Mouse (Mus musculus): ENCODE measurements around the gene Cdkl5.
"Not testable (repeated sequence)": the region's sequence is repeated elsewhere in the genome, so short reads cannot be mapped to it uniquely, and the experiment has no call there.

The Cdkl5 gene

DNA sequence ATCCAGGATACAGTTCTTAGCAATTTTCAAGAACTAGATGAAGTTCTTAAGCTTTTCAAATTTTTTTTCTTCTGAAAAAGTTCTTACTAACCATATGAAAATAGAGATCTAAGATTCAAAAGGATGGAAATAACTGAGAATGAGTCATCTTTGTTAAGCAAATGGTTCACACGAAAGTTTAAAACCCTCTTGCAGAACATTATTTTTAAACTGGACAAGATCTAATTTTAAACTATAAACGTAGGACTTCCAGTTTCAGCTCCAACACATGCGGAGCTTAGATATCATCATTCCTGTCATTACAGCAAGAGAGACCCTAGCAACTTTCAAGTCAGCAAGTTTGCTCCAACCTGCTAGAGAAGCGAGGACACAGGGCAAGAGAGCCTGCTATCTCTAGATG lies 88.0 kb downstream of the Cdkl5 start:
- DNase-seq, result no peak

DNA sequence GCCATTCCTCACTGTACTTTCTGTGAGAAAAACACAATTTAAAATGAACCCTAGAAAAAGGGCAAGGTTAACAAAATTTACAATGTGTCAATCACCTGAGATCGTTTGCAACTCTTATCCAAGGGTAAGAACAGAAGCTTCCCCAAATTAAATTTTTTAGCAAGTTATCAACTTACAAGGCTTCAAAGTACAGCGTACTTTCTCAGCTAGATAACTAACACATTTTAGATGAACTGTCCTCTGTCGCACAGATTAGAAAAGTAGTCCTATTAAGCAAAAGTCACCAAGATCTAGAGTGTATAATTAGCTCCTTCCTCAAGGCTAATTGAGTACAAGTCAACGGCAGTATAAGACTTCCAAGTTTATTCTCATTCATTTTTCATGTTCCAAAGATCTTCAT lies 88.6 kb downstream of the Cdkl5 start:
- DNase-seq, result no peak

DNA sequence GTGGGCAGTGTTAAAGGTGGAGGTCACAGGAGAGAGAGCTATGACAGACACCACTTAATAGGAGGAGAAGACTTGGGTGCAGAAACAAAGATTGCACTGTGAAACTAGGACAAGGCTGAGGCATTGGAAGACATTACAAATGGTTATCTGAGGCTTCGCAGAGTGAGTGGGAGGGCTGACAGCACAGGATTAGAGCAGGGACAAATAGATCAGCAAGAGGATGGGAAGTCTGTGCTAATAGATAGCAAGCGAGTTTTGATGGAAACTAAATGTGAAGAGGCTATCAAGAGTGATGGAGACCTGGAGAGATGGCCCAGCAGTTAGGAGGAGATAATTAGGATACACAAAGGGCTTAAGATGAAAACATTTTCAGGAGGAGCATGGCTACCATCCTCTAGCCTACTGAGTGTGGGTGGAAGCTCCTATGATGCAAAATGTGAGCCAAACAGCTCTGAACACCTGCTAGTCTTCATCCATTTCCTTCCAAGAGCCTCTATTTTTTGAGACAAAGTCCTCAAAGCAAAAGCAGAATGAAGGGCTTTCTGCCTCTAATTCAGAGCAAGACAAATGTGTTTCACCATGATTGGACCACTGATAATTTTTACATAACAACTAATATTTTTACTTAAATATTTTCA lies 89.3 kb downstream of the Cdkl5 start:
- DNase-seq, result no peak

DNA sequence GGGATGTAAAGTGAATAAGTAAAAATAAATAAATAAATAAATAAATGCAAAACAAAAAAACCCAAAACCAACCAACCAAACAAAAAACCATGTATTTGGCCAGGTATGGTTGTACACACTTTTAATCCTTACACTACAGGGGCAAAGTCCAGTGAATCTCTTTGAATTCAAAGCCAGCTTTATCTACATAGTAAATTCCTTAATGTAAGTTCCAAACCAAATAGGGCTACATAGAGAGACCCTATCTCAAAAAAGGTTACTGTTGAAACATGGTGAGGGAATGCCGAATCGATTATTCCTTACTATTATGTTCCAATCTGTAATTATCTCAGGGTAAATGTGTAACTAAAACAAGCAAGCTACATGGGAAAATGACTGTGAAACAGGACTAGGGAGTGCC lies 93.4 kb downstream of the Cdkl5 start:
- DNase-seq, result no peak

DNA sequence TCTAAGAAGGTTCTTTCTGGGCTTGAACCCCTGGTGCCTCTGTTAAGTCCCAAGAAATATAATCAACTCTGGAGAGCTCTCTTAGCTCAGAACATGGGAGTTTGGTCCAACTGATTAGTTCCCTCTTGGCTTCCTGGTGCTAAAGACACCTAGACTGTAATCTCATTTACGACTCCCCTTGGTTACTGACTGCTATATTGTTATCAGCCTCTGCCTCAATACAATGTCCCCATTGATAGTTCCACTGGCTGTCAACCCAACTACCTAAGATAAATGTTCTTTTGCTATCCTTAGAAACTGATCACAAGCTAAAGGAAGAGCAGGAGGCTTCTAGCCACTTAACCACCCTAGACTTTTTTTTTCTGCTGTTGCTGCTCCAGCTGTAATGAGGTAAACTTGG lies 102.4 kb downstream of the Cdkl5 start:
- no peak for DNase-seq

DNA sequence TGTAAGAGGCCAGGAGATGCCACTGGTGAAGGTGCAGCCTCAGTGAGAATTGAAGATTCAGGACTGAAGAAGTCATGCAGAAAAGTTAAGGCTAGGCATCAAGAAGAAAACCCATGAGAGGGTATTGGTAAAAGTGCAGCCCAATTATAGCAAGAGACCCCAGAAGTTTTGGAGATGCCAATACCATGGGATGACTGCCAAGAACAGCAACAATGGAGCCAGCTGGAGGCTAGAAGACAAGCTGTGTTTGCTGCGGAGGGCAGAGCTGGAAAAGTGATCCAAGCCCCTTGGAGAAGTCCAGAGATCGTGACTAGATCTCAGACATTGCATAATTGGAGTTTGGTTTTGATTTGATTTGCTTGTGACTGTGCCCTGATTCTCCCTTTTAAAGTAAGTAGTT lies 108.2 kb downstream of the Cdkl5 start:
- DNase-seq, result no peak

DNA sequence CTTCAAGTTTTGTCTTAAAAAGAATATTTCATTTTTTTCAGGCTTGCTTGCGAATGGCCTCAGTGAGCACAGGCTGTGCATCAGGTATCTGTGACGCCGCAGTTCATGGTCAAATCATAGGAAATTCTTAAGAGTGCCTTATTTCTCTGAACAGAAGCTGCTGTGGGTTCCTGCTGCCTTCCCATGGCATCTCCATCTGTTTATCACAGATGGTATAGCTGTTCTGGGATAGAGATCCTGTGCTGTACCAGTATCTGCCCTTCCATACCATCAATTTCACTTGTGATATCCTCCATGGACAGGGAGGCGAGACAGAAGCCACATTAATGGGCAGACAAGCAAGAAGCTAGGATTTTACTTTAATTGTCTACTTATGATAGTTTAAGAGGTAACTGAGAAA lies 127.9 kb downstream of the Cdkl5 start:
- DNase-seq, result no peak

DNA sequence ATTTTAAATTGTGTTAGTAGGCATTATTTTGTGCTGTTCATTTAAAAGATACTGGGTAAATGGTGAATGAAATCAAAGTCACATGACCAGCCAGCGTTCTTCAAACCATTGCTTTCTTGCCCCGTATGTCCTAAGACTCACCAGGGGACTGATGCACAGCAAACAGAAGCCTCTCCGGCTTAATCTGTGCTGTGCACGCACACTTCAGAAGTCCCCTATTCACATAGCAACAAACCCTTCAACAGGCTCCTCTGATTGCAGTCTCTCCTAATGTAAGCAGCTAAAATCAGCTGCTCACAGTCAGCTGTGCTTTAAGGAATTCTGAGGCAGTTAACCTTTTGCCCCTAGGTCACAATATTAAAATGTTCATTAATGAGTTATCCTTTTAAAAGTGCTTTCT lies 129.5 kb downstream of the Cdkl5 start:
- no peak for DNase-seq

DNA sequence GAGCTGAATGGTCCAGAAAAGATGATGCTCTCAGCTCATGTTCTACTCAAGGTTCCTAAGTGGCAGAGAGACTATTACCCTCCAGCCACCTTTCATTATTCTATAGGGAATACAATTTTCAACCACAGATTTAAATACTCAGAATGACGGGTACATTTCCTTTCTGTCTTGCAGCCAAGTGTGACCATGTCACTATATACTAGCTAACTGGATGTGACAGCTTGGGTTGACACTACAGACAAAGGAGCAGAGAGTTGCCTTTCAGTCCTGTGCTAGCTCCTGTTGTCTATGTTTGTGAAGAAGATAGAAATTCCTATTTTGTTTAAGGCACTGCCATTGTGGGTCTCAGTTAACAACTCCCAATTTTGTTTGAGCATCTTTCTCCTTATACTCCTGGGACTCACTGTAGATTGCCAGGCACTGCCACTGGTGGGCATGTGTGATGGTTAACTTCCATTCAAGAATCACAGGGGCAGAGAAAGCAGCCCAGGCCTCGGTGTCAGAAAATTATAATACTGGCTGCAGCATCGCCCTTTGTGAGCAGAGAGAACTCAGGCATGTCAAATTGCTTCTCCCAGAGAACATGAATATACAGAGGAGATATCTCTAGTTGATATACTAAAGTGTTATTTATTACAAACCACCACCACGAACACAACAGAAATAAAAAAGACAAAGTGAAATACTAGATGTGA lies 130.7 kb downstream of the Cdkl5 start:
- no peak for DNase-seq

DNA sequence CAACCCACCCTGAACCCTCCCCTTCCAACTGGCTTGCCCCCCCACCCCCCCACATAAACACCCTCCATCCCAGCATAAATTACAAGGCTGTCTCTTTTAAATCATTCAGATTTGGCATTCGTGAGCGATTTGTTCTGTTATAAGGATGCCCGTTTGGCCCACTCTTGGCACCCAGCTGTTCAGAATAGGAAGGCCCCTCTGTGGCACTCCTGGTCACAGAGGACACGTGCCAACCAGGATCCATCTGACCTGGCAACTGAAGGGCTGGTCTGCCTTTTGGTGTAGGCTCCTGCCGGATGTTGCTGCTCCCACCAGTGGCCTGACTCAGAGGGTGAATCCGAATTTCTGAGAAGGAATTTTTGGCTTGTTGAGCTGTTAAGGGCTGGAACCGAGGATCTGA lies 186.3 kb downstream of the Cdkl5 start:
- no peak for DNase-seq

DNA sequence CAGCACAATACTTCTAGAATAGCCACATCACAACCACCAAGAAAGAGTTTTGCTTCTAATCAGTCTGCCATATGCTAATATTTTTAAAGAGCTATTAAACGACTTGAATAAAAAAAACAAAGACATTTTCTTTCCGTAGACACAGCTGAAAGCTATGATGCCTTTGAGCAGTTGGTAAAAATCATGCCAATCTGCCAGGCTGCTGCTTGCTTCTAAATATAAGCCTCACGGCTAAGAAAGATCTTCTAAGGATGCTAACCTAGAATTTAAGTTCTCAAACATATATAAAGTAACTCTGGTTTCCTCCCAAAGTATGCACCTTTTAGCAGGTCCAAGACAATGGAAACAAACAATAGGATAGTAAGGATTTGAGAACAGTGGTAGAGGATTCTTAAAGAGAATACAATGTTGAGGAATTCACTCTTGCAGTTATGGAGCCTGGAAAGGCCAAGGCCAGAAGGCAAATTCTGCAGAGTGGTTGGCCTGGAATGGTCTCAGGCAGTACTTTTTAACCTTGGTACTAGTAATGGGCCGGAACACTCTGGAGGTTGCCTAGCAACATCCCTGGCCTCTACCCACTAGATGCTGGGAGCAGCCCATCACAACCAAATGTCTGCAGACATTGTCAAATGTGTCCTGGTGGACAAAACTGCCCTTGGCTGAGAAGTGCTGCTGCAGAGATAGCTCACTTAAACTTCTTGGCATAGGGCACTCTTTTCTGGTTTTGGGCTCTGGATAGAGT lies 189.9 kb downstream of the Cdkl5 start:
- no peak for DNase-seq

DNA sequence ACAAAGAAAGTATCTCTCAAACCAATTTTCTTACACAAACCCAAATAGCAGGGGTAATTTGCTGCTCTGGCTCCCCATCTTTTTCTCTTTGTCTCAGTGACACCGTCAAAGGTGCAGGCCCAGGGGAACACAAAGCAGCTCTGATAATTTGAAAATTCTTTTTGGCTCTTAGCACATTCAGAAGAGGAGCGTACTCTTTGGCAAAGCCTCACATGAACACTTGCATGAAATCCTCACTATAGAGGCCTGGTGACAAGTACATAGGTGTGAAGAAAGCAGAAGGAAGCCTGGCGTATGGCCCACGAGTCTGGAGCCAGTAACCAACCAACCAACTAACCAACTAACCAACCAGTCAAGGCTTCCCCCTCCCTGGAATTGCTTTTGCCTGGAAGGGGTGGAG lies 199.6 kb downstream of the Cdkl5 start:
- no peak for DNase-seq

DNA sequence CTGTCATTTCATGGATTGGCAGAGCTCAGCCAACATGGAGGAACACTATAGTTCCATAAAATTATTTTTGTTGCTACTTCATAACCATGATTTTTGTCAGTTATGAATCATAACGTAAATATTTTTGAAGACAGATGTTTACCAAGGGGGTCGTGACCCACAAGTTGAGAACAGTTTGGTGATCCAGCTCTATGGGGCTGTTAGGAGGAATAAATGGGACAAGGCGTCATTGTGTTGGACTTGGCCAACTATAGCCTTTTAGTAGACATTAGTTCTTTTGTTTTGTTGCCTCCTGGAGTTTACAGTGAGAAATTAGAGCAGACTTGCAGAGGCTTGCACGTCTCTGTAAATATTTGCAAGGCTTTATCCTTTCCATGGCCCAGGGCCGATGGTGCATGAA lies 212.2 kb downstream of the Cdkl5 start:
- no peak for DNase-seq

DNA sequence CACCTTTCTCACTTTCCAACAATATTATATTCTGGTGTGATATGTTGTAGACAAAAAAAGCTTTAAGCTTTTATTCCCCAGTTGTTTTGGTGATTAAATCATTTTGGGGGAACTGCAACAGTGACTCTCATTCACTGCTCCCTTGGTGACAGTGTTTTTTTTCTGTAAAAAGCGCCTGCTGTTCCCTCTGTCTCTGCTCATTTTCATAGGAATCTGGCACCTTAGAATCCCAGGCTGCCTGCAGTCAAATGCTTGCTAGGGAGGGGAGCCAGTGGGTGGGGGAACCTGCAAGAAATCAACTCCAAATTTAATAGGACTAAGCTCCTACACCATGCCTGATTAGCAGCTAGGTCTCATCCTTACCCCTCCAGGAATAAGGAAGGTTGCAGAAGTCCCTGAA lies 221.5 kb downstream of the Cdkl5 start:
- DNase-seq, result no peak

DNA sequence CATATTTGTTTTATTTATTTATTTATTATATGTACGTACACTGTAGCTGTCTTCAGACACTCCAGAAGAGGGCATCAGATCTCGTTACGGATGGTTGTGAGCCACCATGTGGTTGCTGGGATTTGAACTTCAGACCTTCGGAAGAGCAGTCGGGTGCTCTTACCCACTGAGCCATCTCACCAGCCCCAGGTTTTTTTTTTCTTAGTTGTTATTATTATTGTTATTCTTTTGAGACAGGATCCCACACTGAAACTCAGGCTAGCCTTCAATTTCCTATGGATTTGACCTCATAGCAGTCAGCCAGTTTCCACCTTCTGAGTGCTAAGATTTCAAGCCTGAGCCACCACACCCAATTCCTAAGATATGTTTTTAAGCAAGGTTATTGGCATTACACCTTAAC lies 224.9 kb downstream of the Cdkl5 start:
- not testable (repeated sequence) for DNase-seq

DNA sequence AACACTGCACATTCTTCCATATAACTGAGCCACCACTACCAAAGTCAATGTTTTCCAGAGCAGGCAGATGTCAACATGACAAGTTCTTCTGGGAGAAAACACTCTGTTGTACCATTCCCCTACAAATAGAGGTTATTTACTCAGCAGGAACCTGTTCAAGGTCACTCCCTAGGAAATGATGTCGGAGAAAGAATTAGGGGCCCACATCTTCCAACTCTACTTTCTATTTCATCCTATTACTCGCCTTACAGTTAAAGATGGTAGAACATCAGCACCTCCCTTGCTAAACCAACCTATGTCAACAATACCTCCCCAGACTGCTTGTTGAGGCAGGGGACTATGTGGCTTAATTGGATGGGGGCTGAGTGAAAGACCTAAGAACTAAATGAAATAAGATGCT lies 226.8 kb downstream of the Cdkl5 start, which contains the start of gene Rs1:
Gene Rs1, plus strand, starts transcription at position 301 of the 400 bp plus-strand sequence.
- DNase-seq, result no peak

DNA sequence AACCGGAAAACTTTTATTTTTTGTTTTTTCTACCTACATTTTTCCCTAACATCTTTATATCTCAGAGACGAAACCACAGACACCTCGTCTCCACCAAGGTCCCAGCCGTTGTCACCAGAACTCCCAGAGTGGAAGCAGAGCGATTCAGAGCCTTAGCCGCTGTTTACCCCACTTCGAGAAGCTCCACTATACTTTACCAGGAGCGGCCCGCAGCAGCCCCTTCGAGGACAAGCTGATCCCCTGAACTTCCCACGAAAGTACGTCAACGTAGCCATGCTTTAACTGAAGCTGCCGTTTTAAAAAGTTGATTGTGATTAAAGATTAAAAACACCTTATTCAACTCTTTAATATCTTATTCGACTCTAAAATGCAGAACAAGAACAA lies 228.3 kb downstream of the Cdkl5 start:
- no peak for DNase-seq

DNA sequence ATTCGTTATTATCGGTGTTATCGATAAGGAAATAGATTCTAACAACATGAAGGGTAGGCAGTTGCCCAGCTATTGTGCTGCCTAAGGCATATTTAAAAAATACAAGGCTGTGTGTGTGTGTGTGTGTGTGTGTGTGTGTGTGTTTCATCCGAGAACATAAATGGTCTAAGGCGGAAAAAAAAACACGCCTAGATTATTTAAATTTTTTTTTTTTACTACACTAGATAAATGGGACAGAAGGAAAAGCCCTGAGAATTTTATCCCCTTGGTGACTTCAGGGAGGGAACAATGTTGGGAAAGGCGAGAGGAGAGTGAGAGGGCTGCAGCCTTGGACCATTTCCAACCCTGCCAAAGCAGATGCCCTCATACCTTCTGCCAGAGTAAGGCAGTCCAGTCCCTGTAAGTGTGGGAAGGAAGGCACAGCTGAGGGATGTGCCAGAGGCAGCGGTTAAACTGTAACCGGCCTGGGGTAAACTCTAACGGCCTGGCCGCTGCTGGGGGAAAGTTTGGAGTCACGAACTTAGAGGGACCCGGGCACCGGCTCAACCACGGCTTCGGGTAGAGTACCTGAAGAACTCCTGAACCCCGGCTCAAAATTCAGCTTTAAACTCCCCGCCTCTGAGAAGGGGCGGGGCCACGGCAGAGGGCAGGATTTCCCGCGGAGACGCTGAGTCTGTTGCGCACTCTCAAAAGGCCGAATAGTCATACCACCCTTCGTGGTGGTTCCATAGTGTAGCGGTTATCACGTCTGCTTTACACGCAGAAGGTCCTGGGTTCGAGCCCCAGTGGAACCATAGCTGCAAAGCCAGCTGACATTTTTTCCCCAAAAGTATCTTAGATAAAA lies 228.9 kb downstream of the Cdkl5 start:
- DNase-seq, result peak; percentile 94

DNA sequence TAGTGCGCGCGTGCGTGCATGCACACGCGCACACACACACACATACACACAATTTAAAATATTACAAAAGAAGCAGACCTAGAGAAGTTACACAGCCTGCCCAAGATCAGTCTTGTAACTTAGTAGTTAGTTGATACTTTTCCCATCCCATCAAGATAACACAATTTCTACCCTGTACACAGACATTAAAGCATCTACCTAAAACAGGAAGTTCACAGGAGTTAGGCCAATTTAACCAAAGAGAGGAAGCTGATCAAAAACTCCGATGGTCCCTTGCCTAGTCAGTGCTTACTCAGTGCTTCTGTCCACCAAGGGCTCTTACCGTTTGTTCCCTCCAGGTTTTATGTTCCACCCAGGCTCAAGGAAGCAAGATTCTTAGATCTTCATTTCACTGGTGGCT lies 243.7 kb downstream of the Cdkl5 start:
- no peak for DNase-seq

DNA sequence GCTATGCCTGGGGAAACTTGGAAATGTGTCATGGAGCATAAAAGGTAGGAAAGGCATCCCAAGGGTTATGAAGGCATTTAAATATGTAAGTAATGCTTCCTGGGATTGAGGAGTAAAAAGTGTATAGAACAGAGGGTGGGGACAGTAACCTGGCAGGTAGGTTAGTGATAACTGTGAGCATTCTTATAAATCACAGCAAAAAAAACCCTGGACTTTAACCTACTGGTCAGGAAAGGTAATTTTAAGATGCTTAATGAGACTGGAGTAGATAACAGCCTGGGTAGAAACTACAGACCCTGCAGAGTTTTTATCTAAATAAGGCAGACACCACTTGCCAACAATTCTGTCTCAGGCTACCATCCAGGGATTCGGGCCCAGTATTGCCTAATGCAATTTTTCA lies 245.9 kb downstream of the Cdkl5 start:
- no peak for DNase-seq

DNA sequence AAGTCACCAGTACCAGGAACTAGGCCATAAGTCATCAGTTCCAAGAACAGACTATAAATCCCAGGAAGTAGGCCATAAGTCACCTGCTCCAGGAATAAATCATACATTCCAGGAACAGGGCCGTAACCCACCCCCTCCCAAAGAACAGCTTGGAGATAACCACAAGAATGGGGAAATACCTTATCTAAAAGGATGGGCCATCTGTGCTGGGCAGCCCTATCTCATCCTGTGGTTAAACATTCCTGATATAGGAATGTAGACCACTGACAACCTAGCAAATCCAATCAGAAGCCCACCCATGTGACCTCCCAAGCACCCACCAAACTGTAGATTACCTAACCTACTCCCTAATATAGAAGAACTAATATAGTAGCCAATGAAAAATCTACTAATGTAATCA lies 249.1 kb downstream of the Cdkl5 start:
- DNase-seq, result no peak

DNA sequence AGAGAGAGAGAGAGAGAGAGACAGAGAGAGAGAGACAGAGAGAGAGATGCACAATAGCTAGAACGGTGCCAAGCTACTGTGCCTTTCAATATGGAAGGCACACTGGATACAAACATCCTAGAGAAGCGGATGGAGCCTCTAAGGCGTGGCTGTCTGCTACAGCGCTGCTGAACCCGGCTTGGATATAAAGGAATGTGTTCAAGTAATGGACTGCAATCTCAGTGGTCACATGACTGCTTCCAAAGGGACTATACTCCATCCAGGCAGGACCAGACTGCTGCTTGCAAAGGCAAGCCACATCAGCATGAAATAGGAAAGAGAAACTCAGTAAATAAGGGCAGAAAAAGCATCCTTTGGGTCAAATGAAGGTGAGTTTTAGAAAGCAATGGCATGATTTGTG lies 258.9 kb downstream of the Cdkl5 start, which contains the start of gene Ppef1:
Gene Ppef1, minus strand, starts transcription at position 116 of the 400 bp plus-strand sequence.
- no peak for DNase-seq

Data from kidney, postnatal 10 days (tissue).